Mouse (Mus musculus) stomach, embryonic 14.5 days (tissue): Measurements from ENCODE around the gene Rab6b. TPM values are rescaled to one million over a fixed set of nuclear protein-coding genes. Genes with fewer than 3 reads are reported as not detected.
A peak's percentile ranks its signal among the peaks of the same experiment; 100 is the strongest.

Experiments used
- ATAC-seq: fragments of 200-750 bp; cut with Nextera tagmentation; 2 replicates; pipeline ENCODE4 v1.8.0; 2017; ENCODE audit warnings: low read depth, moderate TSS enrichment; ENCODE audit not compliant: insufficient number of reproducible peaks, insufficient read depth, low FRiP score
- H3K27ac ChIP-seq: fragments of 300-500 bp; sonication (generic); 2 replicates; pipeline ENCODE4 v1.5.1; 2014; ENCODE audit warnings: mild to moderate bottlenecking, low read length, moderate library complexity, mixed read lengths
- H3K27me3 ChIP-seq: fragments of 300-500 bp; sonication (generic); 2 replicates; pipeline ENCODE4 v1.6.1; 2014; ENCODE audit warnings: low read length, control low read depth, mixed read lengths; ENCODE audit not compliant: control insufficient read depth, insufficient read depth
- H3K36me3 ChIP-seq: fragments of 300-500 bp; sonication (generic); 2 replicates; pipeline ENCODE4 v1.6.1; 2014; ENCODE audit warnings: mild to moderate bottlenecking, control low read depth, low read length, moderate library complexity, mixed read lengths; ENCODE audit not compliant: control insufficient read depth, insufficient read depth
- H3K4me1 ChIP-seq: fragments of 300-500 bp; sonication (generic); 2 replicates; pipeline ENCODE4 v1.6.1; 2014; ENCODE audit warnings: low read length, control low read depth, mixed read lengths; ENCODE audit not compliant: control insufficient read depth, insufficient read depth
- H3K4me2 ChIP-seq: fragments of 300-500 bp; sonication (generic); replicated peaks from 2 replicates; pipeline ENCODE4 v1.6.1; 2014; ENCODE audit warnings: low read depth, low read length, control low read depth
- H3K4me3 ChIP-seq: fragments of 300-500 bp; sonication (generic); 2 replicates; pipeline ENCODE4 v1.5.1; 2014; ENCODE audit warnings: low read depth, low read length, control low read depth
- H3K9ac ChIP-seq: fragments of 300-500 bp; sonication (generic); replicated peaks from 2 replicates; pipeline ENCODE4 v1.6.1; 2014; ENCODE audit warnings: low read depth, mild to moderate bottlenecking, control low read depth, low read length, moderate library complexity, mixed read lengths
- H3K9me3 ChIP-seq: fragments of 300-500 bp; sonication (generic); 2 replicates; pipeline ENCODE4 v1.6.1; 2016; ENCODE audit warnings: low read depth, low read length, control low read depth; ENCODE audit not compliant: control insufficient read depth
- WGBS: fragments of 180-500 bp; shearing (Covaris S2); extraction: QIAGEN DNeasy Blood & Tissue Kit; methylation state at CpG from one replicate; pipeline ENCODE4 v1.1.7; 2014; 5-methylcytosine and 5-hydroxymethylcytosine counted together
- polyA plus RNA-seq: library from polyadenylated mRNA; unstranded; fragments of >200 nt; fragmentation: Nextera tagmentation; extraction: Ambion mirVana; gene quantifications from 2 replicates; pipeline ENCODE4 v1.2.1, GENCODE M21; 2014

The Rab6b gene
- polyA plus RNA-seq, 1 experiment from 2014 or later = 6.1 TPM

- H3K4me1 ChIP-seq = no peaks in the 10 kb centered on the region
- H3K27me3 ChIP-seq = peaks cover 6% of the 10 kb centered on the region; the same call in 1 of the 2 replicates
- no peak overlapping the region for H3K9ac ChIP-seq
- H3K27ac ChIP-seq = no peak overlapping the region
- WGBS = 81% methylated on average over 5 of the region's 5 CpGs
- no peak overlapping the region for H3K4me2 ChIP-seq
- no peaks in the 10 kb centered on the region for H3K9me3 ChIP-seq
- H3K4me3 ChIP-seq = no peak overlapping the region
- ATAC-seq = no peak
- H3K36me3 ChIP-seq = no peaks in the 10 kb centered on the region
These were observed 7.2 kb downstream of the Rab6b start for GRCm38 (mm10) chr9:103118651-103119275.

GRCm38 (mm10) chr9:103119781-103120180 lies 8.2 kb downstream of the Rab6b start:
- Histone ChIP-seq H3K9ac (no peak overlapping the region), H3K4me3 (no peak overlapping the region), H3K4me1 (no peaks in the 10 kb centered on the region), H3K9me3 (no peaks in the 10 kb centered on the region), H3K36me3 (no peaks in the 10 kb centered on the region), H3K27ac (no peak overlapping the region), H3K4me2 (no peak overlapping the region), H3K27me3 (peaks cover 1% of the 10 kb centered on the region; the same call in 1 of the 2 replicates)
- ATAC-seq = no peak
- WGBS = 81% methylated on average over 9 of the region's 9 CpGs

DNA sequence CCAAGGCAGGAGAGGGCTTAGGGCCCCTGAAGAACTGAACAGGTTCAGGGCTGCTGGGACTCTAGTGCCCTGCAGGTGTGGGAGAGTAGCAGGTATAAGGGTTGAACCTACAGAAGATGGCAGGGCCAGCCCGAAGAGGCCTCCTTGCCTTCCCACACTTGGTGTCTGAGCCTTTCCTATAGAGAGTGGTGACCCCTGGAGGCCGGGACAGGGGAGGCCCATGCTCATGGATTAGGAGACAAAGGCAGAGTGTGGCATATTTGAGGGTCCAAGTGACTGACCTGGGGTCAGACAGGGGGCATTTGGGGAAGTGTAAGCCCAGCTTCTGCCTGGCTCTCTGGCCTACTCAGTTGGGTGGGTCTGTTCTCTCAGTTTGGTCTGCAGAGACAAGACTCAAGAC lies 8.6 kb downstream of the Rab6b start:
- no peak overlapping the region for H3K4me2 ChIP-seq
- no peaks in the 10 kb centered on the region for H3K4me1 ChIP-seq
- 48% methylated on average over 2 of the region's 2 CpGs for WGBS
- H3K36me3 ChIP-seq = no peaks in the 10 kb centered on the region
- no peaks in the 10 kb centered on the region for H3K27me3 ChIP-seq
- H3K4me3 ChIP-seq = no peak overlapping the region
- no peak overlapping the region for H3K9ac ChIP-seq
- H3K9me3 ChIP-seq = no peaks in the 10 kb centered on the region
- ATAC-seq = no peak
- H3K27ac ChIP-seq = no peak overlapping the region

DNA sequence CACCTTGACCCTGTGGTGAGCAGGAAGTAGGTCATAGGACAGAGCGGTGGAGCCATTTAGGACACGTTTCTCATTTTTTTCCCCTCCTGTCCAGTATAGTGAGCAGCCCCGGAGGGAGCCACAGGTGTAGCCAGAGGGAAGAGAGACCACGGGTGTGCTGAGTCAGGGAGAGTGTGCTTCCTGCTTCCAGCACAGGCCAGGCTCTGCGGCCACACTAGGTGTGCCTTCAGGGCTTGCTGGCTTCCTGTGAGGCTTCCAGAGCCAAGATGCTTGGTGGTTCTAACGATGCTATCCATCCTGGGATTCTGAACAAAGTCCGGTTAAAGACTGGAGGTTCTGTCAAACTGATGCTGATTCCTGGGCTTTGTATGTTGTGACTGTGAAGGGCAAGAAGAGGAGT lies 10.0 kb downstream of the Rab6b start:
- no peaks in the 10 kb centered on the region for H3K4me1 ChIP-seq
- no peak for ATAC-seq
- H3K27ac ChIP-seq = no peak overlapping the region
- no peaks in the 10 kb centered on the region for H3K36me3 ChIP-seq
- WGBS = 86% methylated on average over 7 of the region's 7 CpGs
- H3K4me2 ChIP-seq = no peak overlapping the region
- H3K9ac ChIP-seq = no peak overlapping the region
- H3K27me3 ChIP-seq = no peaks in the 10 kb centered on the region
- no peaks in the 10 kb centered on the region for H3K9me3 ChIP-seq
- no peak overlapping the region for H3K4me3 ChIP-seq

- Histone ChIP-seq H3K4me2 (no peak overlapping the region), H3K4me1 (no peaks in the 10 kb centered on the region), H3K9ac (no peak overlapping the region), H3K36me3 (no peaks in the 10 kb centered on the region), H3K27ac (no peak overlapping the region), H3K4me3 (no peak overlapping the region), H3K9me3 (no peaks in the 10 kb centered on the region), H3K27me3 (no peaks in the 10 kb centered on the region)
- ATAC-seq = no peak
- WGBS = 94% methylated on average over 4 of the region's 4 CpGs
These were observed 13.2 kb downstream of the Rab6b start for GRCm38 (mm10) chr9:103124746-103125145.

DNA sequence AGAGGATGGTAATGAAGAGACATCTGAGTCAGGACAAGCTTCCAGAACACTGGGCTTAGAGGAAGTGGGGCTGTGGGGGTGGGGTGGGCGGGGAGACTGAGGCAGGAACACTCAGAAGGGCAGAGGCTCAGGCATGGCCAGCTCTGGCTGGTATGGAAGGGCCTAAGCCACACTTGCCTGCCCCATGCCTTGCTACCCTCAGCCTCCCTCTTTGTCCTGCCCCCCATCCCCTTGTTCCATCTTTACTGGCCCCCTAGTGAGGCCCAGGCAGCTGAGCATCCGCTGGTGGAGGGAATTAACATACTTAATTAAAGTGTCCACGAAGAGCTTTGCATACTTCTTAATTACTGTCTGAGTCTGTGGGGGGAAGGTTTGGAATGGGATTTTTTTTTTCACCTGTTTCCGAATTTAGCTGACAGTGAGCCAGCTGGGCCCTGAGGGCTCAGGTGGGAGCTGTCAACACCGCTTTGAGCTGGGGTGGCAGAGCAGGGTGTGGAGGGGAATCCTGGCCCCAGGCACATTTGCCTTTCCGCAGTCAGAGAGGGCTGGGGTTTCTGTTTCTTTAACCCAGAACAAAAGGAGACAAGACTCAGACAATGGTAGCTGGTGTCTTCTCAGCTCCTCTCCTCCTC lies 22.0 kb downstream of the Rab6b start:
- H3K27ac ChIP-seq = no peak overlapping the region
- no peaks in the 10 kb centered on the region for H3K4me1 ChIP-seq
- H3K4me2 ChIP-seq = no peak overlapping the region
- H3K9ac ChIP-seq = no peak overlapping the region
- WGBS = 53% methylated on average over 6 of the region's 6 CpGs
- H3K9me3 ChIP-seq = no peaks in the 10 kb centered on the region
- H3K36me3 ChIP-seq = no peaks in the 10 kb centered on the region
- no peaks in the 10 kb centered on the region for H3K27me3 ChIP-seq
- H3K4me3 ChIP-seq = no peak overlapping the region
- no peak for ATAC-seq

- Histone ChIP-seq H3K9ac (no peak overlapping the region), H3K9me3 (no peaks in the 10 kb centered on the region)
- WGBS = 44% methylated on average over 9 of the region's 9 CpGs
These were observed 23.0 kb downstream of the Rab6b start for GRCm38 (mm10) chr9:103134450-103135030.

DNA sequence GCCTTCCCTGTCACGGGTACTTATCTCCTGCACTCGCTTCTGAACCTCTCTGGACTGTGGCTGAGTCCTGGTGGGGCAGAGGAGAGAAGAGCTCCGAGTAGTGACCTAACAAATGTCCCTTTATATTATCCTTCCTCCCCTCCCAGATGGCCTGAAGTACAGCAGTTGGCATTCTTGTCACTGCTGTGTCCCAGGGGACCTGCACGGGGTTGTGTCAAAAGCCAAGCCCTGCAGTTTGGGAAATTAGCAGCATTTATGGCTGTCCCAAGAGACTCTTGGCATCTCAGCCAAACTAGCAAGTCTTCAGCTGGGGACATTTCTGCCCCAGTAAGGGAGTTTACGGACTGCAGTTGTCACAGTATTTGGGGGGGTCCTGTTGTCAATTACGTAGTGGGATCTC lies 27.9 kb downstream of the Rab6b start:
- H3K27me3 ChIP-seq = no peaks in the 10 kb centered on the region
- H3K36me3 ChIP-seq = no peaks in the 10 kb centered on the region
- no peak overlapping the region for H3K4me3 ChIP-seq
- 74% methylated on average over 6 of the region's 6 CpGs for WGBS
- H3K27ac ChIP-seq = no peak overlapping the region
- no peaks in the 10 kb centered on the region for H3K9me3 ChIP-seq
- no peak for ATAC-seq
- no peak overlapping the region for H3K4me2 ChIP-seq
- H3K9ac ChIP-seq = no peak overlapping the region
- H3K4me1 ChIP-seq = peaks cover 3% of the 10 kb centered on the region; the same call in 1 of the 2 replicates

More at GRCm38 (mm10) chr9:103134450-103135030, 23.0 kb downstream of the Rab6b start:
- ATAC-seq = peak; percentile 54
- Histone ChIP-seq H3K27ac (no peak overlapping the region), H3K4me2 (no peak overlapping the region), H3K36me3 (no peaks in the 10 kb centered on the region), H3K4me3 (no peak overlapping the region), H3K27me3 (no peaks in the 10 kb centered on the region), H3K4me1 (no peaks in the 10 kb centered on the region)
